Mouse (Mus musculus): ENCODE results near the gene C2cd5. TPM values are rescaled to one million over a fixed set of nuclear protein-coding genes. Genes with fewer than 3 reads are reported as not detected.

Gene C2cd5
- total RNA-seq, 1 experiment: 26.5 TPM

GRCm38 (mm10) chr6:142993705-142994698, 105.9 kb downstream of the C2cd5 start:
- no peak overlapping the region for H3K9ac ChIP-seq (ENCODE audit: insufficient read depth, low read depth, low read length, poor library complexity, severe bottlenecking)
- TF ChIP-seq MAFK (IDR thresholded peaks at IDR 0.05; ENCODE audit: insufficient read depth, low read depth, low read length) (no peak), ZNF384 (IDR thresholded peaks at IDR 0.05; ENCODE audit: low read depth, low read length) (no peak), CHD2 (IDR thresholded peaks at IDR 0.05; ENCODE audit: low read depth, low read length) (no peak), HCFC1 (IDR thresholded peaks at IDR 0.05; ENCODE audit: borderline replicate concordance, insufficient read depth, low read length) (no peak), ZC3H11A (IDR thresholded peaks at IDR 0.05; ENCODE audit: borderline replicate concordance, low read depth, low read length) (no peak)
- no peak for DNase-seq (ENCODE audit: low read depth, low spot score)
- no peaks in the 10 kb centered on the region for H3K9me3 ChIP-seq (ENCODE audit: control insufficient read depth, insufficient read depth, low read depth, low read length)
- H3K4me3 ChIP-seq (ENCODE audit: insufficient read depth in 1 of 2, low read depth in 1 of 2, low read length in 2 of 2, poor library complexity in 1 of 2, severe bottlenecking in 1 of 2): no peak overlapping the region
- no peak overlapping the region for H3K27ac ChIP-seq (ENCODE audit: insufficient read depth, low read depth, low read length, poor library complexity, severe bottlenecking)
- in situ Hi-C loops (cut with MboI; ENCODE audit: low sequenced_read_pairs in 2 of 2, unreplicated experiment in 2 of 2): no loop called here
- H3K36me3 ChIP-seq (ENCODE audit: control insufficient read depth, insufficient read depth, low read length, poor library complexity, severe bottlenecking): no peaks in the 10 kb centered on the region
- peaks cover 2 to 14% of the 10 kb centered on the region in 2 experiments; a peak in 3 of 4 replicates for H3K4me1 ChIP-seq (ENCODE audit: control insufficient read depth in 2 of 2, insufficient read depth in 2 of 2, low read length in 2 of 2, poor library complexity in 1 of 2)

GRCm38 (mm10) chr6:142992971-142993370, 107.0 kb downstream of the C2cd5 start:
- DNase-seq (ENCODE audit: low read depth, low spot score): no peak
- no peak for TF ChIP-seq ZNF384 (IDR thresholded peaks at IDR 0.05; ENCODE audit: low read depth, low read length)
- TF ChIP-seq HCFC1 (IDR thresholded peaks at IDR 0.05; ENCODE audit: borderline replicate concordance, insufficient read depth, low read length): no peak
- no peak for TF ChIP-seq CHD2 (IDR thresholded peaks at IDR 0.05; ENCODE audit: low read depth, low read length)
- no peak for TF ChIP-seq MAFK (IDR thresholded peaks at IDR 0.05; ENCODE audit: insufficient read depth, low read depth, low read length)
- TF ChIP-seq ZC3H11A (IDR thresholded peaks at IDR 0.05; ENCODE audit: borderline replicate concordance, low read depth, low read length): no peak
- in situ Hi-C loops (cut with MboI; ENCODE audit: low sequenced_read_pairs in 2 of 2, unreplicated experiment in 2 of 2): no loop called here

GRCm38 (mm10) chr6:142992099-142992498, 107.8 kb downstream of the C2cd5 start:
- in situ Hi-C loops (cut with MboI; ENCODE audit: low sequenced_read_pairs in 2 of 2, unreplicated experiment in 2 of 2): no loop called here
- Histone ChIP-seq H3K9me3 (ENCODE audit: control insufficient read depth, insufficient read depth, low read depth, low read length) (no peaks in the 10 kb centered on the region), H3K4me3 (ENCODE audit: insufficient read depth in 1 of 2, low read depth in 1 of 2, low read length in 2 of 2, poor library complexity in 1 of 2, severe bottlenecking in 1 of 2) (no peak overlapping the region), H3K27ac (ENCODE audit: insufficient read depth, low read depth, low read length, poor library complexity, severe bottlenecking) (no peak overlapping the region), H3K9ac (ENCODE audit: insufficient read depth, low read depth, low read length, poor library complexity, severe bottlenecking) (no peak overlapping the region), H3K36me3 (ENCODE audit: control insufficient read depth, insufficient read depth, low read length, poor library complexity, severe bottlenecking) (no peaks in the 10 kb centered on the region), H3K4me1 (ENCODE audit: control insufficient read depth in 2 of 2, insufficient read depth in 2 of 2, low read length in 2 of 2, poor library complexity in 1 of 2) (peaks cover 16% of the 10 kb centered on the region in 2 experiments)
- no peak for DNase-seq (ENCODE audit: low read depth, low spot score)
- TF ChIP-seq ZNF384 (IDR thresholded peaks at IDR 0.05; ENCODE audit: low read depth, low read length): no peak
- no peak for TF ChIP-seq HCFC1 (IDR thresholded peaks at IDR 0.05; ENCODE audit: borderline replicate concordance, insufficient read depth, low read length)
- TF ChIP-seq MAFK (IDR thresholded peaks at IDR 0.05; ENCODE audit: insufficient read depth, low read depth, low read length): no peak
- no peak for TF ChIP-seq CHD2 (IDR thresholded peaks at IDR 0.05; ENCODE audit: low read depth, low read length)
- TF ChIP-seq ZC3H11A (IDR thresholded peaks at IDR 0.05; ENCODE audit: borderline replicate concordance, low read depth, low read length): no peak

More at GRCm38 (mm10) chr6:142992971-142993370, 107.0 kb downstream of the C2cd5 start:
- H3K9me3 ChIP-seq (ENCODE audit: control insufficient read depth, insufficient read depth, low read depth, low read length): no peaks in the 10 kb centered on the region
- no peaks in the 10 kb centered on the region for H3K36me3 ChIP-seq (ENCODE audit: control insufficient read depth, insufficient read depth, low read length, poor library complexity, severe bottlenecking)
- no peak overlapping the region for H3K9ac ChIP-seq (ENCODE audit: insufficient read depth, low read depth, low read length, poor library complexity, severe bottlenecking)
- peaks cover 9 to 16% of the 10 kb centered on the region in 2 experiments; a peak in 3 of 4 replicates for H3K4me1 ChIP-seq (ENCODE audit: control insufficient read depth in 2 of 2, insufficient read depth in 2 of 2, low read length in 2 of 2, poor library complexity in 1 of 2)
- H3K27ac ChIP-seq (ENCODE audit: insufficient read depth, low read depth, low read length, poor library complexity, severe bottlenecking): no peak overlapping the region
- H3K4me3 ChIP-seq (ENCODE audit: insufficient read depth in 1 of 2, low read depth in 1 of 2, low read length in 2 of 2, poor library complexity in 1 of 2, severe bottlenecking in 1 of 2): no peak overlapping the region

- H3K4me1 ChIP-seq (ENCODE audit: control insufficient read depth in 2 of 2, insufficient read depth in 2 of 2, low read length in 2 of 2, poor library complexity in 1 of 2): peaks cover 19 to 20% of the 10 kb centered on the region in 2 experiments
- in situ Hi-C loops (cut with MboI; ENCODE audit: low sequenced_read_pairs in 2 of 2, unreplicated experiment in 2 of 2): no loop called here
- no peak for DNase-seq (ENCODE audit: low read depth, low spot score)
- TF ChIP-seq CHD2 (IDR thresholded peaks at IDR 0.05; ENCODE audit: low read depth, low read length) (no peak), ZC3H11A (IDR thresholded peaks at IDR 0.05; ENCODE audit: borderline replicate concordance, low read depth, low read length) (no peak), HCFC1 (IDR thresholded peaks at IDR 0.05; ENCODE audit: borderline replicate concordance, insufficient read depth, low read length) (no peak), ZNF384 (IDR thresholded peaks at IDR 0.05; ENCODE audit: low read depth, low read length) (no peak)
- H3K4me3 ChIP-seq (ENCODE audit: insufficient read depth in 1 of 2, low read depth in 1 of 2, low read length in 2 of 2, poor library complexity in 1 of 2, severe bottlenecking in 1 of 2): no peak overlapping the region
- H3K27ac ChIP-seq (ENCODE audit: insufficient read depth, low read depth, low read length, poor library complexity, severe bottlenecking): no peak overlapping the region
- H3K9me3 ChIP-seq (ENCODE audit: control insufficient read depth, insufficient read depth, low read depth, low read length): no peaks in the 10 kb centered on the region
- H3K36me3 ChIP-seq (ENCODE audit: control insufficient read depth, insufficient read depth, low read length, poor library complexity, severe bottlenecking): no peaks in the 10 kb centered on the region
- no peak overlapping the region for H3K9ac ChIP-seq (ENCODE audit: insufficient read depth, low read depth, low read length, poor library complexity, severe bottlenecking)
Measured at GRCm38 (mm10) chr6:142991391-142992059, 108.4 kb downstream of the C2cd5 start.

Data from ES-E14 (cell line).